Mouse (Mus musculus) right cerebral cortex, adult 18-20 months (tissue): ENCODE results near the gene Strap.
"Not testable (repeated sequence)": the region's sequence is repeated elsewhere in the genome, so short reads cannot be mapped to it uniquely, and the experiment has no call there.

Source experiments
- DNase-seq: peaks from one replicate; pipeline ENCODE4 v3.0.0; 2022; ENCODE audit warnings: mixed read lengths

The Strap gene

GRCm38 (mm10) chr6:137734846-137735609, at the start of gene Strap:
Gene Strap, plus strand, starts transcription at chr6:137735078.
- peak; percentile 96 for DNase-seq

- no peak for DNase-seq
Observed at GRCm38 (mm10) chr6:137687667-137688066, 47.2 kb upstream of the Strap start.

- no peak for DNase-seq
Observed at GRCm38 (mm10) chr6:137688079-137688478, 46.8 kb upstream of the Strap start.

- DNase-seq = no peak
Observed at GRCm38 (mm10) chr6:137688506-137689105, 46.3 kb upstream of the Strap start.

- DNase-seq = no peak
Observed at GRCm38 (mm10) chr6:137690550-137691119, 44.2 kb upstream of the Strap start.

- no peak for DNase-seq
Observed at GRCm38 (mm10) chr6:137694310-137694709, 40.6 kb upstream of the Strap start.

GRCm38 (mm10) chr6:137695046-137695445, 39.8 kb upstream of the Strap start:
- DNase-seq = no peak

- DNase-seq = no peak
Observed at GRCm38 (mm10) chr6:137696445-137697204, 38.3 kb upstream of the Strap start.

GRCm38 (mm10) chr6:137699434-137699833, 35.4 kb upstream of the Strap start:
- DNase-seq = no peak

- no peak for DNase-seq
Observed at GRCm38 (mm10) chr6:137702186-137702585, 32.7 kb upstream of the Strap start.

GRCm38 (mm10) chr6:137702918-137703317, 32.0 kb upstream of the Strap start:
- no peak for DNase-seq

GRCm38 (mm10) chr6:137703431-137703830, 31.4 kb upstream of the Strap start:
- DNase-seq = no peak

GRCm38 (mm10) chr6:137704300-137704939, 30.5 kb upstream of the Strap start:
- no peak for DNase-seq

- no peak for DNase-seq
Observed at GRCm38 (mm10) chr6:137706209-137706608, 28.7 kb upstream of the Strap start.

GRCm38 (mm10) chr6:137708726-137709405, 26.0 kb upstream of the Strap start:
- DNase-seq = not testable (repeated sequence)

- DNase-seq = no peak
Observed at GRCm38 (mm10) chr6:137710179-137711037, 24.5 kb upstream of the Strap start.

- DNase-seq = no peak
Observed at GRCm38 (mm10) chr6:137712654-137713309, 22.1 kb upstream of the Strap start.

GRCm38 (mm10) chr6:137713310-137713664, 21.6 kb upstream of the Strap start:
- DNase-seq = no peak

GRCm38 (mm10) chr6:137716802-137717201, 18.1 kb upstream of the Strap start:
- DNase-seq = no peak

- no peak for DNase-seq
Observed at GRCm38 (mm10) chr6:137722220-137722931, 12.5 kb upstream of the Strap start.
